Mouse (Mus musculus) ES-E14 (cell line): ENCODE measurements around the gene March8.

Experiments used
- CHD2 ChIP-seq: IDR thresholded peaks from 2 replicates; pipeline ENCODE4 v1.6.1; 2014; ENCODE audit warnings: mild to moderate bottlenecking, low read depth, low read length, inconsistent platforms
- HCFC1 ChIP-seq: IDR thresholded peaks from 2 replicates; pipeline ENCODE4 v1.6.1; 2012; ENCODE audit warnings: low read length, inconsistent platforms, borderline replicate concordance; ENCODE audit not compliant: insufficient read depth
- MAFK ChIP-seq: IDR thresholded peaks from 2 replicates; pipeline ENCODE4 v1.6.1; 2014; ENCODE audit warnings: mild to moderate bottlenecking, low read depth, low read length, inconsistent platforms; ENCODE audit not compliant: insufficient read depth
- ZC3H11A ChIP-seq: IDR thresholded peaks from 2 replicates; pipeline ENCODE4 v1.6.1; 2012; ENCODE audit warnings: low read depth, mild to moderate bottlenecking, inconsistent platforms, low read length, borderline replicate concordance

DNA sequence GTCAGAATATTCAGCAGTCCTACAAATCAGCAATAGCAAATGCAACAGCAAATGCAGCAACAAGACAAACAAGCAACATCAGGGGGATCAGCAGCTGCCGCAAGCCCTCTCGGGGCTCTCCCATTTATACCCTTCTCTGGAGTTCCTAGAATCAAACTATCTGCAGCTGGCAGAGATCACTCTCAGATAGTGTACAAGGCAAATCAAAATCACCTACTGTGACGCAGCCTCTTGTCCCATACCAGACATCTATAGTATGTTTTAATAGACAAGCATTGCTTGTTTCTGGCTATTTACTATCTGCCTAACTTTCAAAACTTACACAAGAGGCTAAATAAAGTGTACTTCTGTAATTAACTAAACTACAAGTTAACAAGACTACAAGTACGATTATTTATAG lies 24.2 kb downstream of the March8 start:
- TF ChIP-seq MAFK (no peak), HCFC1 (no peak), CHD2 (no peak), ZC3H11A (no peak)
